Mouse (Mus musculus) forebrain, embryonic 11.5 days (tissue): ENCODE data around the gene Nhs. TPM values are rescaled to one million over a fixed set of nuclear protein-coding genes. Genes with fewer than 3 reads are reported as not detected.

Source experiments
- ATAC-seq: fragments of 200-750 bp; cut with Nextera tagmentation; replicated peaks from 2 replicates; pipeline ENCODE4 v1.8.0; 2017; ENCODE audit warnings: moderate TSS enrichment; ENCODE audit not compliant: low FRiP score
- DNase-seq: peaks from one replicate; pipeline ENCODE4 v3.0.0-alpha.2; 2017; ENCODE audit warnings: low spot score
- H3K27ac ChIP-seq: fragments of 300-500 bp; sonication (generic); 2 replicates; pipeline ENCODE4 v1.5.1; 2014; ENCODE audit warnings: low read depth, low read length
- H3K27me3 ChIP-seq: fragments of 300-500 bp; sonication (generic); 2 replicates; pipeline ENCODE4 v1.6.1; 2014; ENCODE audit warnings: mild to moderate bottlenecking, low read length, mixed read lengths; ENCODE audit not compliant: control insufficient read depth, insufficient read depth
- H3K36me3 ChIP-seq: fragments of 300-500 bp; sonication (generic); 2 replicates; pipeline ENCODE4 v1.6.1; 2014; ENCODE audit warnings: mild to moderate bottlenecking, low read length, moderate library complexity, mixed read lengths; ENCODE audit not compliant: control insufficient read depth, insufficient read depth
- H3K4me1 ChIP-seq: fragments of 300-500 bp; sonication (generic); replicated peaks from 2 replicates; pipeline ENCODE4 v1.6.1; 2014; ENCODE audit warnings: low read length, mixed read lengths; ENCODE audit not compliant: control insufficient read depth, insufficient read depth
- H3K4me2 ChIP-seq: fragments of 300-500 bp; sonication (generic); 2 replicates; pipeline ENCODE4 v1.6.1; 2014; ENCODE audit warnings: low read depth, mild to moderate bottlenecking, low read length, moderate library complexity, mixed read lengths; ENCODE audit not compliant: severe bottlenecking
- H3K4me3 ChIP-seq: fragments of 300-500 bp; sonication (generic); 2 replicates; pipeline ENCODE4 v1.5.1; 2014; ENCODE audit warnings: low read depth, low read length
- H3K9ac ChIP-seq: fragments of 300-500 bp; sonication (generic); 2 replicates; pipeline ENCODE4 v1.6.1; 2014; ENCODE audit warnings: low read length
- H3K9me3 ChIP-seq: fragments of 300-500 bp; sonication (generic); 2 replicates; pipeline ENCODE4 v1.6.1; 2016; ENCODE audit warnings: low read length, mixed read lengths; ENCODE audit not compliant: control insufficient read depth
- WGBS: fragments of 180-500 bp; shearing (Covaris S2); extraction: QIAGEN DNeasy Blood & Tissue Kit; methylation state at CpG from one replicate; pipeline ENCODE4 v1.1.7; 2014; 5-methylcytosine and 5-hydroxymethylcytosine counted together
- polyA plus RNA-seq: library from polyadenylated mRNA; unstranded; fragments of >200 nt; fragmentation: Nextera tagmentation; extraction: Ambion mirVana; gene quantifications from 2 replicates; pipeline ENCODE4 v1.2.1, GENCODE M21; 2014

The Nhs gene
- polyA plus RNA-seq, 1 experiment from 2014 or later: 4.6 TPM

DNA sequence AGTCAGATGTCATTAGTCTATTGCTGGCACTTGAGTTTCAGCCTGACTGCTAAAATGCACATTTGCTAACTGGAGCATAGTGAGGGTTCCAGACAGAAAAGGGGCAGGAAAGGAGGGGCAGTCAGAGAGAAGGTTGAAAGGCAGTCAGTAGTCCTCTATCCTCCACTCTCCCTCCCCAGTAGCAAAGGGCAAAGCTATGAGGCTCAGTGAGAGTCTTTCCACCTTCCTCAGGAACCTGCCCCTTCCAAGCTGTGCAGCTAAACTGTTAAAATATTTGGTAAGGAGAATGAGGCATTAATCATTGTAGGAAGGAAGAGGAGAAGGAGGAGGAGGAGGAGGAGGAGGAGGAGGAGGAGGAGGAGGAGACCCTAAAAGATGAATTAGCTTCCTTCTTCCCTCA, 115.4 kb downstream of the Nhs start:
- Histone ChIP-seq H3K4me2 (no peak overlapping the region), H3K9me3 (no peaks in the 10 kb centered on the region), H3K36me3 (no peaks in the 10 kb centered on the region), H3K27me3 (peaks cover 7% of the 10 kb centered on the region; the same call in 1 of the 2 replicates), H3K4me1 (no peaks in the 10 kb centered on the region), H3K4me3 (no peak overlapping the region), H3K27ac (no peak overlapping the region), H3K9ac (no peak overlapping the region)
- ATAC-seq (no peak), DNase-seq (no peak)

- Histone ChIP-seq H3K4me2 (no peak overlapping the region), H3K9me3 (no peaks in the 10 kb centered on the region), H3K27ac (no peak overlapping the region), H3K27me3 (peaks cover 13% of the 10 kb centered on the region), H3K4me1 (no peaks in the 10 kb centered on the region), H3K9ac (no peak overlapping the region), H3K36me3 (no peaks in the 10 kb centered on the region), H3K4me3 (no peak overlapping the region)
- DNase-seq (peak; percentile 64), ATAC-seq (no peak)
- WGBS: 40% methylated on average over 13 of the region's 13 CpGs
Measured at GRCm38 (mm10) chrX:162025210-162025953, 134.1 kb downstream of the Nhs start.

DNA sequence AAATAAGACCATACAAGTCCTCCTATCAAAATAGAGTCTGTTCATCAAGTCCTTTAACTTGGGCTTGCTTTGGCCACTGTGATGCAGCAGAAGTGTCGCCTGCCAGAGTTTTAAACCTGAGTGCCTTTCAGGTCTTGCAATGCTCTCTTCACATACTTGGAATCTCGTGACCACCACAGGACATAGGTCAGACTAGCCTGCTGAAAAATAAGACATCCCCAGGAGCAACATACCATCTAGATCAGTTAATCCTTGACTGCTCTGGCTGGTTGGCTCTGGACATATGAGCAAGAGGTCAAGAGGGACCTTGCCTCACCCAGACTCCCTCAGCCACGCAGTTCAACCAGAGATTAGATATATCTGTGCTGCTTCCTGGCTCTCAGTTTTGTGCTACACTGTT, 137.8 kb downstream of the Nhs start:
- Histone ChIP-seq H3K4me1 (no peaks in the 10 kb centered on the region; the same call in 1 of the 2 replicates), H3K9me3 (no peaks in the 10 kb centered on the region), H3K4me3 (no peak overlapping the region), H3K27me3 (peaks cover 17% of the 10 kb centered on the region), H3K27ac (no peak overlapping the region), H3K4me2 (no peak overlapping the region), H3K36me3 (no peaks in the 10 kb centered on the region), H3K9ac (no peak overlapping the region)
- DNase-seq: no peak
- ATAC-seq: no peak
- WGBS: 86% methylated on average over 3 of the region's 3 CpGs

DNA sequence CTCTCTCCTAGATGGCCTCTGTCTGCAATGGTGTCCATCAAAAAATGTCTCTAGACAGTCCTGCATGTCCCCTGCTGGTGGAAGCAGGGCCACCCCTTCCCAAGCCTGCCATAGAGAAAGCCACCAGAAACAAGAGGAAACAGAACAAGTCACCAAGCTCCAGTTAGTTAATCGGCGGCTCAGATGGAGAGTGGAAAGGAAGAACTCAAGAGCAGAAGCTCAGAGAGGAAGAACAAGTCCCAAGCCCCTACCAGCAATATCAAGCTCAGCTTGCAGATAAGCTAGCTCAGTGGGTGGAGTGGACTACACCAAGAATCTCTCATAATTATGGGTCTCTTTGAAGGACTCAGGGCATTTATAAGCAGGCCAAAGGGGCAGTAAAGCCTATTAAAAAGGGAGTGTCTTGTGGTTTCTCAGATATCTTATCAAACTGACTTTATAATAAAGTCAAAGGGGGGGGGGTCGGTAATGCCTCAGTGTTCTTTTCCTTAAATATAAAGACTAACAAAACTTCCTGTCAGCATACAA, 139.4 kb downstream of the Nhs start:
- H3K36me3 ChIP-seq: no peaks in the 10 kb centered on the region
- H3K9ac ChIP-seq: no peak overlapping the region
- no peaks in the 10 kb centered on the region; the same call in 1 of the 2 replicates for H3K4me1 ChIP-seq
- H3K4me2 ChIP-seq: no peak overlapping the region
- H3K27ac ChIP-seq: no peak overlapping the region
- no peak for ATAC-seq
- no peak overlapping the region for H3K4me3 ChIP-seq
- H3K9me3 ChIP-seq: no peaks in the 10 kb centered on the region
- no peak for DNase-seq
- 87% methylated on average over 3 of the region's 3 CpGs for WGBS
- peaks cover 15% of the 10 kb centered on the region for H3K27me3 ChIP-seq

DNA sequence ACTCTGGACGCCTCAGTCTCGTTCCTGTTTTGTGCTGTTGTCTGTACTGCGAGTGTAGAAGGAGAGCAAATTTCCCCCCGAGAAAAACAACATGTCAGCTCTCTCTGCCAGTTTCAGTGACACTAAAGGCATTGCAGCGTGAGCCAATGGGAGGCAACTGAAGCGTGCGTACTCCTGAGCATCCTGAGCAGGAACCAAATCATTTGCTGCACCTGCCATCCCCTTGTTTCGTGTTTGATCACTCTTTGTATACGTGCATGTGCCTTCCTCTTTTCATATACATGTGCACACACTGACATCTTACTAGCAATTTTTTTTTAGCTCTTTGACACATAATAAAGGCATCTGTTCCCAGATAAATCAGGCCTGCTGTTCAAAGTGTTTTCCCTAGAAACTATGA, 142.1 kb downstream of the Nhs start:
- Histone ChIP-seq H3K4me2 (no peak overlapping the region), H3K27ac (no peak overlapping the region), H3K9ac (no peak overlapping the region), H3K4me1 (no peaks in the 10 kb centered on the region; the same call in 1 of the 2 replicates), H3K36me3 (no peaks in the 10 kb centered on the region), H3K9me3 (no peaks in the 10 kb centered on the region), H3K27me3 (peaks cover 13% of the 10 kb centered on the region), H3K4me3 (no peak overlapping the region)
- DNase-seq: no peak
- 53% methylated on average over 9 of the region's 9 CpGs for WGBS
- ATAC-seq: no peak

GRCm38 (mm10) chrX:162012570-162012969, 147.0 kb downstream of the Nhs start:
- 90% methylated on average over 4 of the region's 4 CpGs for WGBS

GRCm38 (mm10) chrX:162009876-162010275, 149.7 kb downstream of the Nhs start:
- peaks cover 26% of the 10 kb centered on the region for H3K27me3 ChIP-seq

More at GRCm38 (mm10) chrX:162012570-162012969, 147.0 kb downstream of the Nhs start:
- DNase-seq (no peak), ATAC-seq (no peak)
- Histone ChIP-seq H3K4me1 (peaks cover 2% of the 10 kb centered on the region; the same call in 1 of the 2 replicates), H3K4me2 (no peak overlapping the region), H3K27ac (no peak overlapping the region), H3K36me3 (no peaks in the 10 kb centered on the region), H3K9ac (no peak overlapping the region), H3K27me3 (peaks cover 25% of the 10 kb centered on the region), H3K4me3 (no peak overlapping the region), H3K9me3 (no peaks in the 10 kb centered on the region)

GRCm38 (mm10) chrX:162003818-162004217, 155.7 kb downstream of the Nhs start:
- WGBS: 48% methylated on average over 1 of the region's 1 CpGs
- Histone ChIP-seq H3K27me3 (peaks cover 16% of the 10 kb centered on the region; the same call in 1 of the 2 replicates), H3K36me3 (no peaks in the 10 kb centered on the region), H3K9me3 (no peaks in the 10 kb centered on the region), H3K9ac (no peak overlapping the region), H3K4me1 (no peaks in the 10 kb centered on the region), H3K4me2 (no peak overlapping the region), H3K4me3 (no peak overlapping the region), H3K27ac (no peak overlapping the region)
- ATAC-seq (no peak), DNase-seq (no peak)

More at GRCm38 (mm10) chrX:162009876-162010275, 149.7 kb downstream of the Nhs start:
- H3K9ac ChIP-seq: no peak overlapping the region
- H3K4me1 ChIP-seq: peaks cover 2% of the 10 kb centered on the region; the same call in 1 of the 2 replicates
- peak overlapping the region; percentile 37; the same call in 1 of the 2 replicates for H3K27ac ChIP-seq
- peak; percentile 74 for ATAC-seq
- DNase-seq: peak; percentile 55
- no peak overlapping the region for H3K4me2 ChIP-seq
- no peak overlapping the region for H3K4me3 ChIP-seq
- H3K9me3 ChIP-seq: no peaks in the 10 kb centered on the region
- 28% methylated on average over 3 of the region's 3 CpGs for WGBS
- no peaks in the 10 kb centered on the region for H3K36me3 ChIP-seq
